Mouse (Mus musculus) spleen, adult 2 months (tissue): ENCODE data around the gene Wdr63.

Experiments used
- CTCF ChIP-seq: fragments of 200-500 bp; IDR thresholded peaks from 2 replicates; pipeline ENCODE4 v1.5.1; 2011; ENCODE audit warnings: mild to moderate bottlenecking, inconsistent platforms; ENCODE audit not compliant: insufficient read depth, insufficient read length, insufficient replicate concordance; ENCODE audit errors: extremely low read depth
- POLR2A ChIP-seq: fragments of 200-500 bp; IDR thresholded peaks from 2 replicates; pipeline ENCODE4 v1.6.1; 2011; ENCODE audit warnings: low read depth, low read length, inconsistent platforms

GRCm38 (mm10) chr3:146063146-146063545 is 44.8 kb downstream of the Wdr63 start:
- TF ChIP-seq CTCF: no peak
- no peak for TF ChIP-seq POLR2A
